Mouse (Mus musculus): ENCODE measurements at regions not wholly inside any gene's neighbourhood (a gene's known extent, or its start where the extent isn't known, plus 50 kb on each side); places are given as distances from the start of the nearest gene placed in this dataset.

DNA sequence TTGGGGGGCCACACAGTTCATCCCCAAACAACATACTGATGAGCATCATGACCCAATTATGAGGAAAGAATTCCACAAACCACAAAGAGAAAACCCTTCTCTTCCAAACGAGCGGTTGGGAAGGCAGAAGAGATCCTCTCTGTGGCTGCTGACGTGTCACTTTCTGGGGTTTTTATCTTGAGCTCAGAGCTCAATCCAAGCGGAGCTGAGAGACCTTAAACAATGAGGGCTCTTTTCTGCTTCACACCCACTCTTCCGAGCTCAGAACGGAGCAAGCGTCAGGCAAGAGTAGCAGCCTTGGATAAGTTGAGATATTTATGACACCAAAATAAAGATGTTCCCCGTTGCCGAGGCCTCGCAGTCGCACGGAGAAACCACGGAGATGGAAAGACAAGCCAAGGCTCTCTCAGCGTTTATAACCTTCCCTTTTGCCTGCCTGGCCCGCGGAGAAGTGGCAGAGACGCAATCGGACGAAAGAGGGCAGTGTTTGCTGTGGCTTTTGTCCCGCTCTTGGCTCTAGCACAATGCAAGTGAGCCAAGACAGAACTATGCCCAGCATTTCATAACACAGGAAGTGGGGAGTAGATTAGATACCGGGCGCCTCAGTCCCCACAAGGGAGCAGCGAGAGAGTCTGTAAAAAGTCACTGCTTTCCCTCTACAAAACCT lies 100.7 kb downstream of the Chic2 start:
- Histone ChIP-seq H3K27me3 (peaks cover 37% of the 10 kb centered on the region), H3K27ac (replicated peaks) (no peak overlapping the region)

DNA sequence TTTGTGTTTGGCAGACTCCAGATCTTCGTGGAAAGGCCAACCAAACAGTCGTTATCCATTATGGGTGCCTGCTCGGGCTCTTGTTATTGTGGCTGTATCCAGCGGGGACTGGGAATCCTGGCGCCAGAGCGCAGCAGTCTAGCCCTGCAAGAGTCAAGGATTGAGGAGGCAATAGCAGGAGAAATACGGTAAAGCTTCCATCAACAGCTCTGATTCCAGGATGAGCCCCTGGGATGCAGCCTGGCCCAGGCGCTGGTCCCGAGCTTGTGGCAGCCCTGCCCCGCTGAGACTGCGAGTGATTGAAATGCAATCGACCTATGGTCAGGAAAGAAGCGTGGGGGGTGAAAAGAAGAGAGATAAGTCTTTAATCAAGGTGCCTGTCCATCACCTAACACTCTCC lies 103.1 kb downstream of the Chic2 start:
- Histone ChIP-seq H3K4me3 (no peak overlapping the region), H3K27me3 (peaks cover 27% of the 10 kb centered on the region), H3K9me3 (no peaks in the 10 kb centered on the region), H3K36me3 (no peaks in the 10 kb centered on the region), H3K9ac (no peak overlapping the region), H3K4me2 (no peak overlapping the region), H3K27ac (replicated peaks) (no peak overlapping the region), H3K4me1 (replicated peaks) (peaks cover 14% of the 10 kb centered on the region)
- WGBS, result 4% methylated on average over 13 of the region's 13 CpGs
- ATAC-seq (ENCODE audit: low FRiP score, low read depth), result no peak

More for the DNA sequence above, 100.7 kb downstream of the Chic2 start:
- Histone ChIP-seq H3K4me3 (peak overlapping the region; percentile 32), H3K4me1 (replicated peaks) (peaks cover 14% of the 10 kb centered on the region), H3K9me3 (no peaks in the 10 kb centered on the region), H3K36me3 (no peaks in the 10 kb centered on the region), H3K9ac (0 out of 2 replicates have a peak overlapping the region, but pooled peaks have one; percentile 30), H3K4me2 (peak overlapping the region; percentile 61)
- under 1% methylated on average over 23 of the region's 23 CpGs for WGBS
- peak; percentile 88 for ATAC-seq (ENCODE audit: low FRiP score, low read depth)

DNA sequence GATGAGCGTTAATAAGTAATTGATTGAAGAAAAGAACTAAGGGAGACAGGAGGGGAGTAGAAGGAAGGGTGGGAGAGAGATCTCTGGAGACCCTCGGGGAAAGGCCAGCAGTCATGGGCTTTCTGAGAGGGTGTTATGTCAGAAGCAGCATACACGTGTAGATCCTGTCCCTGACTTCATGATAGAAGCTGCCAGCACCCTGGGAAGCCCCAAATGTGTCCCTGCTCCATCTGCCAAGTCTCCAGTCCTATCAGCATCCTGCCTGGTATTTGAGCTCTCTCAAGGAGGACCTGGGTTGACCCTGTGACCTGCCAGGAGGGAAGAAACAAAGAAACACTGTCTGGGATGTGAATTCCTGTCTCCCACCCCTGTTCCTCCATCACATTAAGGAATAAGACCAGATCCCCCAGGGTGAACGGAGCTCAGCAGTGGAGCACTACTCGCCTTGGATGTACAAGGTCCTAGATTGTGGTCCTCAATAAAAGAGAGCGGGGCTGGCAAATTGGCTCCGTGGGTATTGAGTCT lies 107.1 kb downstream of the Chic2 start:
- H3K27me3 ChIP-seq, result peaks cover 8% of the 10 kb centered on the region; the same call in 1 of the 2 replicates
- WGBS, result 49% methylated on average over 7 of the region's 7 CpGs
- no peak overlapping the region for H3K27ac ChIP-seq (replicated peaks)
- H3K36me3 ChIP-seq, result no peaks in the 10 kb centered on the region
- H3K9ac ChIP-seq, result no peak overlapping the region
- H3K9me3 ChIP-seq, result no peaks in the 10 kb centered on the region
- no peak overlapping the region for H3K4me3 ChIP-seq
- H3K4me1 ChIP-seq (replicated peaks), result 0 out of 2 replicates have a peak, but pooled peaks cover 4% of the 10 kb centered on the region
- no peak overlapping the region for H3K4me2 ChIP-seq
- ATAC-seq (ENCODE audit: low FRiP score, low read depth), result no peak

DNA sequence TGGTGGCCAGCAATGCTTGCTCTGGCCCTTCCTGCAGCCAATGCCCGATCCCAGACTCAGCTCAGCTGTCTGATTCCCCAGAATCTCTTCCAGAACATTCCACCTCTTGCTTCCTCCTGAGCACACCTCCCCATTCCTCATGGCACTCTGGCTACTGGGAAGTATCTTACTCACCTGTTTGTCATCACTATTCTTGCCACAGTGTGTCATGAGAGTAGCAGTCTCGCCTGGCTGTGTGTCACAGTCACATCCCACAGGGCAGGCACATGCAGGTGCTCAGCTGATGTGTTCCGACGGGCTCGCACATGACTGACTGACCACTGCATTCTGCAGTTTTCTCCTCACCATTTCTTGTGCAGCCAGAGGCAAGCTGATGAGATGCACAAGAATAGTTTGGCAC lies 108.5 kb downstream of the Chic2 start:
- Histone ChIP-seq H3K36me3 (no peaks in the 10 kb centered on the region), H3K9ac (no peak overlapping the region), H3K4me2 (no peak overlapping the region), H3K27me3 (peaks cover 7% of the 10 kb centered on the region; the same call in 1 of the 2 replicates), H3K27ac (replicated peaks) (no peak overlapping the region), H3K9me3 (no peaks in the 10 kb centered on the region), H3K4me3 (no peak overlapping the region), H3K4me1 (replicated peaks) (no peaks in the 10 kb centered on the region)
- ATAC-seq (ENCODE audit: low FRiP score, low read depth), result no peak
- WGBS, result 87% methylated on average over 5 of the region's 5 CpGs

DNA sequence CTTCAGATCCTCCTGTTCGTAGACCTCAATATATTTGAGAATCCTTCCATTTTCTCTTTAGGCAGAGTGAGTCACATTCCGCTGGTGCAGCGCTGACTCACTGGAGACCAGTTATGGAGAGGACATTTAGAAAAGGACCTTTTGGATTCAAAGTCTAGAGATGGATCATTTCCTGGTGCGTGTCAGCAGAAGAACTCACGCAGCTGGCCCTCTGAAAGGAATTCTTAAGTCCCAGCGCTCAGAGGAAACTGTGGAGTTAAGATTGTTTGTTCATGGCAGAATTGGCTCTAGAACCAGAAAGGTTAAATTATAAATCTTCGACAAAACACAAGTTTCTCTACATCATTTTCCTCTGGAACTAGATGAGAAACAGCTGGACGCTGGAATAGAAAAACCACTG lies 108.9 kb downstream of the Chic2 start:
- Histone ChIP-seq H3K4me1 (replicated peaks) (no peaks in the 10 kb centered on the region), H3K36me3 (no peaks in the 10 kb centered on the region), H3K4me2 (no peak overlapping the region), H3K9me3 (no peaks in the 10 kb centered on the region), H3K27me3 (peaks cover 7% of the 10 kb centered on the region; the same call in 1 of the 2 replicates), H3K27ac (replicated peaks) (no peak overlapping the region), H3K4me3 (no peak overlapping the region), H3K9ac (no peak overlapping the region)
- 85% methylated on average over 8 of the region's 8 CpGs for WGBS
- no peak for ATAC-seq (ENCODE audit: low FRiP score, low read depth)

DNA sequence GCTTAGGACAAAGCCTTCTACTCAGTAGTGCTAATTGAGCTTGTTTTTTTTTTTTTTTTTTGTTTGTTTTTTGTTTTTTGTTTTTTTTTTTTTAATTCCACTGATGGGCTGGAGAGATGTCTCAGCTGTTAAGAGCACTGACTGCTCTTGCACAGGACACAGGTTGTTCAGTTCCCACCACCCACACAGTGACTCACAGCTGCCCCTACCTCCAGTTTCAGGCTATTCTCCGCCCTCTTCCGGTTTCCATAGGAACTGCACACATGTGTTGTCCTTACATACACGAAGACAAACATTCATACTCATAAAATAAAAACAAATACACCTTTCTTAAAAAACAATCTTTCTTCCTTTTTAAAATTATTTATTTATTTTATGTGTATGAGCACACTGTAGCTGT lies 111.3 kb downstream of the Chic2 start:
- H3K27me3 ChIP-seq, result 0 out of 2 replicates have a peak, but pooled peaks cover 3% of the 10 kb centered on the region
- H3K36me3 ChIP-seq, result no peaks in the 10 kb centered on the region
- H3K9me3 ChIP-seq, result no peaks in the 10 kb centered on the region
- H3K4me3 ChIP-seq, result no peak overlapping the region
- H3K9ac ChIP-seq, result no peak overlapping the region
- WGBS, result 92% methylated on average over 3 of the region's 3 CpGs
- no peak for ATAC-seq (ENCODE audit: low FRiP score, low read depth)
- H3K27ac ChIP-seq (replicated peaks), result no peak overlapping the region
- no peak overlapping the region for H3K4me2 ChIP-seq
- H3K4me1 ChIP-seq (replicated peaks), result no peaks in the 10 kb centered on the region

DNA sequence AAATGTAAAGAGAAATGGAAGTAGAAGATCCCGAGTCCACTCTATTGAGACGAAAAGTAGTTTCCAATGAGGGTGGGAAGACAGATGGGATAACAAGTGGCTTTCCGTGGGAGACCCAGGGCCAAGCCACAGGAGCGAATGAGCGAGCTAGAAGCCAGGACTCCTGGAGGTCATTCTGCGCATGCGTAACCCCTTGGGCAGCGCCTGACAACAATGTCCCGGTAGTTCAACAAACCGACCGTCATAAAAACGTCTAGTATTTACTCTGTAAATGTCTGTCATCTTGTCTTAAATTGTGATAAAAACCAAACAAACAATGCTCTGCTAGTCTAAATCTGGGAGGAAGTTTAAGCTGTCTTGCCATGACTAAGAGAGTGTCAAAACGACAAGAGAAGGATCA lies 112.4 kb downstream of the Chic2 start:
- ATAC-seq (ENCODE audit: low FRiP score, low read depth), result no peak
- H3K4me2 ChIP-seq, result no peak overlapping the region
- no peak overlapping the region for H3K9ac ChIP-seq
- 84% methylated on average over 13 of the region's 13 CpGs for WGBS
- H3K27ac ChIP-seq (replicated peaks), result no peak overlapping the region
- H3K4me3 ChIP-seq, result no peak overlapping the region
- H3K36me3 ChIP-seq, result no peaks in the 10 kb centered on the region
- no peaks in the 10 kb centered on the region for H3K9me3 ChIP-seq
- H3K4me1 ChIP-seq (replicated peaks), result no peaks in the 10 kb centered on the region
- no peaks in the 10 kb centered on the region for H3K27me3 ChIP-seq

DNA sequence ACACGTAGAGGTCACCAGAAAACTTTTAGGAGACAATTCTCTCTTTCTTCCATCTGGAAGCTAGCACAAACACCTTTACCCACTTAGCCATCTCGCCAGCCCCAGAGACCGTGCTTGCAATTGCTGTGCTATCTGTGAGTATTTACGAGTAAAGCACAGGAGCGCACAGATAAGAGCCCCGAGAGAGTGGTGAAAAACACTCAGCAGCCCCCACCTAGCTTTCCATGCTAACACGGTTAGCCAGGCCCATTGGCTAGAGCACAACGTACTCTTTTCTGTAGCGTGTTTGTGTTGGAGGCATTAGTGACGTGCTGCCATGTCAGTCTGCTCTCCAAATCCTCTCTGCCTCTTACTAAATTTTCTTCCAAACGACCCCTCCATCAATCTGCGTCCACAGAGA lies 112.8 kb downstream of the Chic2 start:
- Histone ChIP-seq H3K9ac (no peak overlapping the region), H3K4me1 (replicated peaks) (no peaks in the 10 kb centered on the region), H3K9me3 (no peaks in the 10 kb centered on the region), H3K27ac (replicated peaks) (no peak overlapping the region), H3K4me3 (no peak overlapping the region), H3K27me3 (no peaks in the 10 kb centered on the region), H3K4me2 (no peak overlapping the region), H3K36me3 (no peaks in the 10 kb centered on the region)
- WGBS, result 86% methylated on average over 12 of the region's 12 CpGs
- ATAC-seq (ENCODE audit: low FRiP score, low read depth), result no peak

DNA sequence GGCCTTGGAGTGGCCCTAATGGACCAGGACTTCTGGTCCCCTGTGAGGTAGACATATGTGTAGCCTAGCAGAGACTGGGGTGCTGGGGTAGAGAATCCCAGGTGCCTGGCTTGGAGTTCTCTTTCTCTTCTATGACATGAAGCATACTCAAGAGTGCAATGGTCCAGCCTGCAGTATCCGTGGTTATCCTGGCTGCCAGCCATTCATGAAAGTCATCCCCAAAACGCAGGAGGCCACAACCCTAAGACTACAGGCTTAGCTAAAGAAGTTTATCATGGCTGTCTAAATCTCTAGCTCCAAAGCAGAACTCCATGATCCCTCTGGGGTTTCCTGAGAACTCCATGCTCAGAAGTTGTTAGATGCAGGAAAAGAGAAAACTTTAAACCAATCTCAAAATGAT lies 117.0 kb downstream of the Chic2 start:
- no peaks in the 10 kb centered on the region for H3K9me3 ChIP-seq
- no peak for ATAC-seq (ENCODE audit: low FRiP score, low read depth)
- no peak overlapping the region for H3K4me3 ChIP-seq
- H3K4me1 ChIP-seq (replicated peaks), result no peaks in the 10 kb centered on the region
- H3K36me3 ChIP-seq, result no peaks in the 10 kb centered on the region
- H3K4me2 ChIP-seq, result no peak overlapping the region
- H3K9ac ChIP-seq, result no peak overlapping the region
- 83% methylated on average over 2 of the region's 2 CpGs for WGBS
- H3K27me3 ChIP-seq, result no peaks in the 10 kb centered on the region
- H3K27ac ChIP-seq (replicated peaks), result no peak overlapping the region

DNA sequence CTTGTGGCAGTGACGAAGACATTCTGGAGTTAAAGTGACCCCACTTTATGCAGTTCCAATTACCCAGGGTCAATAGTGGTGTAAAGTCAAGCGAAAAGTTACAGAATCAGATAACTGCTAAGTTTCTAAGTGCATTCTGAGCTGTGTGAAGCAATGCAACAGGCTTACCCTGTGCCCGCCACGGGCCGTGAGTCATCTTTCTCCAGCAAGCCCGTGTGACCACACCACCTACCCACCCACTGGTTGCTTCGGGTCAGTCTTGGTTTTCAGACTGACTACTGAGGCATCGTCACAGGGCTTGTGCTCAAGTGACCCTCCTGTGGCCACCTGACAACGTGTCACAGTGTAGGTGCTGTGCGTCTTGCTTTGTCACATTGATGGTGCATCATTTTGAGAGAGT lies 118.8 kb downstream of the Chic2 start:
- no peaks in the 10 kb centered on the region for H3K9me3 ChIP-seq
- no peak overlapping the region for H3K4me2 ChIP-seq
- no peak overlapping the region for H3K9ac ChIP-seq
- no peaks in the 10 kb centered on the region for H3K4me1 ChIP-seq (replicated peaks)
- WGBS, result 91% methylated on average over 10 of the region's 10 CpGs
- H3K36me3 ChIP-seq, result no peaks in the 10 kb centered on the region
- no peak overlapping the region for H3K27ac ChIP-seq (replicated peaks)
- ATAC-seq (ENCODE audit: low FRiP score, low read depth), result no peak
- H3K4me3 ChIP-seq, result no peak overlapping the region
- H3K27me3 ChIP-seq, result no peaks in the 10 kb centered on the region

DNA sequence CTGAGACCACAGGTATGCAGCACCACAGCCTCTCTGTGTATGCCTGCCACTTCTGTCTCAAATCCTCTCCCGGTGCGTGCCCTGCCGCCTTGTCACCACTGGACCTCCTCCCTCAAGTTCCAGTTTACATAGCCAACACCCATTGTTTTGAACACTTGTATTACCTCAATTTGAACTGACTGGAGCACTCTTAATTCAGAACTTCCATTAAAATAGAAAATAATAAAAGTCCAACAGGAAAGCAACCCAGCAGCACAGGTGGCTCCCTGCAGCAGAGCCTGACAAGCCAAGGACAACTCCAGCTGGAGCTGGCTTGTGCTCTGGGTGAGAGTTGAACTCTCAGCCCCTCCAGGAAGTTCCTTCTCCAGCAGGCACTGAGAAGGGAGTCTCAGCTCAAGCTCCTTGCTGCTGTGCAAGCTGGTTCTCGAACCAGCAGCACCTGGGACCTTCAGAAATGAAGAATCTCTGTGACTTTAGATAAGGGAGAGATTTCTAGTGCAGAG lies 120.5 kb downstream of the Chic2 start:
- no peaks in the 10 kb centered on the region for H3K9me3 ChIP-seq
- WGBS, result 88% methylated on average over 4 of the region's 4 CpGs
- H3K4me2 ChIP-seq, result no peak overlapping the region
- ATAC-seq (ENCODE audit: low FRiP score, low read depth), result no peak
- no peak overlapping the region for H3K4me3 ChIP-seq
- H3K9ac ChIP-seq, result no peak overlapping the region
- no peaks in the 10 kb centered on the region for H3K36me3 ChIP-seq
- H3K4me1 ChIP-seq (replicated peaks), result no peaks in the 10 kb centered on the region
- H3K27ac ChIP-seq (replicated peaks), result no peak overlapping the region
- H3K27me3 ChIP-seq, result no peaks in the 10 kb centered on the region

DNA sequence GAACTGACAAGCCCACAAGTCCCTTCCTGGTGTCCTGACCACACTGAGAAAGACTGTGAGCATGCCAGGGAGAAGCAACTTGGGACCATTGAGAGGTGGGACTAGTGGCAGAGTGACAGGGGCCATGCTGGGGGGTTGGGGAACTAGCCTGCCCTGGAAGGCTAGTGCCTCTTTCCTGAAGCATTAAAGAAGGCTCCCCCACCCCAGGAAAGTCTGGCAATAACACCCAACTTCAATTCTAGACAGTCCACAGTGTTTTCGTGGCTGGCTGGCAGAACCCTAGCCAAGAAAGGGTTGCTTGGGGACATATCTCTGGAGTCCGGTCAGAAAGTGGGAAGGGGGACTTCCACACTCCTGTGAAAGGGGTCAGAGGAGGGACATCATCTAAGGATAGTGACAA lies 121.2 kb downstream of the Chic2 start:
- H3K4me1 ChIP-seq (replicated peaks), result no peaks in the 10 kb centered on the region
- no peak overlapping the region for H3K27ac ChIP-seq (replicated peaks)
- H3K9me3 ChIP-seq, result no peaks in the 10 kb centered on the region
- H3K36me3 ChIP-seq, result no peaks in the 10 kb centered on the region
- ATAC-seq (ENCODE audit: low FRiP score, low read depth), result no peak
- no peak overlapping the region for H3K4me3 ChIP-seq
- no peak overlapping the region for H3K4me2 ChIP-seq
- WGBS, result 79% methylated on average over 2 of the region's 2 CpGs
- no peaks in the 10 kb centered on the region for H3K27me3 ChIP-seq
- no peak overlapping the region for H3K9ac ChIP-seq

DNA sequence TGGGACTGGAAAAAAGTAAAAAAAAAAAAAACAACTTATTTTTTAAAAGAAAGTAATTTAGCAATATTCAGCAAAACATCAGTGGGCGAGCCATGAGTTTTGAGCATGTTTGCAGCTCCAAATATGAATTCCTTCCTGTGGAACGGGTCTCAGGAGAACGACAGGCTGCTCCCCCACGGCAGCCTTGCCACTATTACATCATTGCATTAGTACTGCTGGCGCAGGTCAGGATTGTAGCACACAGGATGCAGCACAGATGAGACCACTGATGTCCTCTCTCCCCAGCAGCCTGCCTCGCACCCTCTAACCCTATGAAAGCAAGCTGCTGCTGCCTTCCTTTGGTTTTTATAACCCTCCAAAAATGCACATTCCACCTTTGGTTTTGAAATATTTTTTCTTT lies 121.7 kb downstream of the Chic2 start:
- Histone ChIP-seq H3K36me3 (no peaks in the 10 kb centered on the region), H3K9ac (no peak overlapping the region), H3K9me3 (no peaks in the 10 kb centered on the region), H3K4me3 (no peak overlapping the region), H3K27me3 (no peaks in the 10 kb centered on the region), H3K27ac (replicated peaks) (no peak overlapping the region), H3K4me1 (replicated peaks) (no peaks in the 10 kb centered on the region), H3K4me2 (no peak overlapping the region)
- WGBS, result 83% methylated on average over 6 of the region's 6 CpGs
- ATAC-seq (ENCODE audit: low FRiP score, low read depth), result no peak

All from hindbrain, embryonic 15.5 days (tissue).